Mouse (Mus musculus): ENCODE results near the gene Krtap5-1. TPM values are rescaled to one million over a fixed set of nuclear protein-coding genes. Genes with fewer than 3 reads are reported as not detected.
A peak's percentile ranks its signal among the peaks of the same experiment; 100 is the strongest.
"Not testable (repeated sequence)": the region's sequence is repeated elsewhere in the genome, so short reads cannot be mapped to it uniquely, and the experiment has no call there.

Krtap5-1 gene
- polyA plus RNA-seq (2011; ENCODE audit: insufficient read length, low read depth, missing spikeins): not detected in 2 replicates

DNA sequence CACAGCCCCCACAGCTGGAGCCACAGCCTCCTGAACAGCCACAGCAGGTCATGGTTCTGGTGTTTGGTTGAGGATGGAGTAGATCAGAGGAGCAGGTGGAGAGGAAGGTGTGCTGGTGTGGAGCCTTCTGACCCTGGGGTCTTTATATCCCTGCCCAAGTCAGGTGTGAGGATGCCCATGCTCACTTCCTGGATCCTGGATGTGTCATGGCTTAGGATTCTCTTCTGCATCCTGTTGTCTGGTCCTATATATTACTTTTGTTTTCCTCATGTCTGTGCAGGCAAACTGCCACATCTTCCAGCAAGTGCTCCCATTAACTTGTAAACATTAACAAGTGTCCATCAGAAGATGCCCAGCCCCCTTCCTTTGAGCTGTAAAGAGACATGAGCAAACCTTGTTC lies at the start of gene Krtap5-1:
TSS of gene Krtap5-1 (minus strand) at position 101 of the 400 bp plus-strand sequence.
- not testable (repeated sequence) for H3K4me3 ChIP-seq (ENCODE audit: insufficient read depth, low read length); H3K27ac ChIP-seq (ENCODE audit: insufficient read depth, low read length)

DNA sequence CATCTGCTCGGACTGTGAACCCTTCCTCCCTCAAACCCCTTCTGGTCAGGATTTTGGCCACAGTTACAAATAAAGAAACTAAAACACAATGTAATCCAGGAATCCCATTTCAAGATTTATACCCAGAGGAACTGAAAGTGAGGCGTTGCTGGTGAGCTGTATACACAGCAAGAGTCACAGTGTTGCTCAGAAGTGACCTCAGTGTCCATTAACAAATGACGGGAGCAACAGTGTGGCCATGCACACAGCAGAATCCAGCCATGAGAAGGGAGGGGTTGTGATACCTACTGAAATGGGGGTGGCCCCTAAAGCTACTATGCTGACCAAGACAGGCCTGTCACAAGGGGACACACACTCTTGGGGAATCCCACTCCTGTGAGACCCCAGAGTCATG lies 45.3 kb upstream of the Krtap5-1 start:
- TF ChIP-seq POLR2A (IDR thresholded peaks at IDR 0.05; ENCODE audit: low read depth, low read length) (no peak), CTCF (IDR thresholded peaks at IDR 0.05; ENCODE audit: borderline replicate concordance, insufficient read depth, low read length) (no peak)
- Histone ChIP-seq H3K4me1 (ENCODE audit: control insufficient read depth, insufficient read depth, low read length) (no peaks in the 10 kb centered on the region), H3K27ac (ENCODE audit: insufficient read depth, low read length) (no peak overlapping the region), H3K4me3 (ENCODE audit: insufficient read depth, low read length) (no peak overlapping the region)

More for the DNA sequence above, at the start of gene Krtap5-1:
- not testable (repeated sequence) for H3K4me1 ChIP-seq (ENCODE audit: control insufficient read depth, insufficient read depth, low read length)

DNA sequence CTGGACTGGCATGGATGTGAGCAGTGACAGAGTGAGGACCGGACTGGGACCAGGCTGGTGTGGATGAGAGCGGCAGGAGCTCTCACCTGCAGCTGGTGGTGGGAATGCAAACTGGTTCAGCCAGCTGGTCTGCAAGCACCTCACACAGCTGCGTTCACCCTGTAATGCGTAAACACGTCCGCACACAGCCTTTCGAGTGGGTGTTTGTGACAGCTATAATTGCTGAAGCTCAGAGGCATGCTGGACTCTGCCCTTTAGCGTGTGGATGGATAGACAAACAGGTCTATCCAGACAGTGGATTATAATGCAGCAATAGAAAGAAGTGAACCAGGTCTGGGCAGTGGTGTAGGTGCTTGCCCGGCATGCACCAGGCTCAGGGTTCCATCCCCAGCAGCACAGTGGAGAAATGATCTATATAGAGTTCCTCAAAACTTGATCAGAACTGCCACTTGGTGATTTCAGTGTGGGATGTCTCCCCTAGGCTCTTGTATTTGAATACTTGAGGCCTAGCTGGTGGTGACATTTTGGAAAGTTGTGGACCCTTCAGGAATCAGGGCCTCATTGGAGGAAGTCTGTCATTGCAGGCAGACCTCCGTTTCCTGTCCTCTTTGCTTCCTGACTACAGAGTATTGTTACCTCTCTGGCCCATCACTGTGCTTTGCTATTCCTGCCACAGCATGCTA lies 44.8 kb upstream of the Krtap5-1 start:
- Histone ChIP-seq H3K27ac (ENCODE audit: insufficient read depth, low read length) (no peak overlapping the region), H3K4me3 (ENCODE audit: insufficient read depth, low read length) (no peak overlapping the region), H3K4me1 (ENCODE audit: control insufficient read depth, insufficient read depth, low read length) (no peaks in the 10 kb centered on the region)
- TF ChIP-seq POLR2A (IDR thresholded peaks at IDR 0.05; ENCODE audit: low read depth, low read length) (no peak), CTCF (IDR thresholded peaks at IDR 0.05; ENCODE audit: borderline replicate concordance, insufficient read depth, low read length) (no peak)

DNA sequence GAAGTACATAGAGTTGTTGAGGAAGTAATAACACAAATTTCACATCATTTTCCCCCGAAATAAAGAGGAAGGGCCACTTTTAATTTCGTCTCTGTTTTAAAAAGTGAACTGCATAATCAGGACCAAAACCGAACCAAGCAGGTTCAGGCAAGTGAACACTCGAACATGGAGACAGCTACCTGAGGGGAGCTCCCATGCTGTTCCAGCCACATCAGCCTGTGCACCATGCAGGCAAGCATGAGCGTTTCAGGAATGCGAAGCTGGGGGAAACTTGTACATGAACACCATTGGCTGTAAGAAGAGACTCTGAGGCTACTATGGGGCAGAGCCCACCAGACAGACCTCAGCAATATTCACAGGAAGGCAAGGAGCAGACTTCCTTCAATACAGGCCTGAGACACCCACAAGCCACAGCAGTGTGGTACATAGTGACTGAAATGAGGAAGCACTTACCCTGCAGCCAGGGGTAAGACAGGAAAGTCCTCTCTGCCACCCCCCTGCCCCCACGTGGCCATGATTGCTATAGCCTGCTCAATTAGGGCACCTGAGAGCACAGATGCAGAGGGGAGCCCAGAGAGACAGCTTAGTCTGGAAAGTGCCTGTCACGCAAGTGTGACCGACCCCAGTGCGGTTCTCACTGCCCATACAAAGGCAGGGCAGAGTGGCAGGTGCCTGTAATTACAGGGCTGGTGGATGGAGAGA lies 43.5 kb upstream of the Krtap5-1 start:
- TF ChIP-seq POLR2A (IDR thresholded peaks at IDR 0.05; ENCODE audit: low read depth, low read length) (no peak), CTCF (IDR thresholded peaks at IDR 0.05; ENCODE audit: borderline replicate concordance, insufficient read depth, low read length) (no peak)
- Histone ChIP-seq H3K4me3 (ENCODE audit: insufficient read depth, low read length) (no peak overlapping the region), H3K4me1 (ENCODE audit: control insufficient read depth, insufficient read depth, low read length) (no peaks in the 10 kb centered on the region), H3K27ac (ENCODE audit: insufficient read depth, low read length) (no peak overlapping the region)

DNA sequence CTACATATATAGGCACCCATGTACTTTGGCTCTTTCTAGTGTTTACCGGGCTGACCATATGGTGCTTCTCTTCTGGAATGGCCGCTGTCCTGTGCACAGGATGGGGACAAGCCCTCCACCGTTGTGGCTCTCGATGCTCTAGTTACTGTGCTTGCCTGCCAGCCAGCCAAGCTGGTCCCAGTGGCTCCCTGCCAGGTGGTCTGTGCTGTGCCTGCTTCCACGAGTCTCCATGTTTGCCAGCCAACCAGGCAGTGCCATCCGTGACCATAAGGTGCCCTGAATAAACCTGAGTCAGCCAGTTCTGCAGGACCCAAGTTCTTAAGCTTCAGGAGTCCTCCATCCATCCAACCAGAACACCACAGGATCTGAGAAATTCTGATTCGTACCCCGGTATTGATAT lies 38.2 kb upstream of the Krtap5-1 start:
- no peaks in the 10 kb centered on the region for H3K4me1 ChIP-seq (ENCODE audit: control insufficient read depth, insufficient read depth, low read length)
- no peak overlapping the region for H3K27ac ChIP-seq (ENCODE audit: insufficient read depth, low read length)

DNA sequence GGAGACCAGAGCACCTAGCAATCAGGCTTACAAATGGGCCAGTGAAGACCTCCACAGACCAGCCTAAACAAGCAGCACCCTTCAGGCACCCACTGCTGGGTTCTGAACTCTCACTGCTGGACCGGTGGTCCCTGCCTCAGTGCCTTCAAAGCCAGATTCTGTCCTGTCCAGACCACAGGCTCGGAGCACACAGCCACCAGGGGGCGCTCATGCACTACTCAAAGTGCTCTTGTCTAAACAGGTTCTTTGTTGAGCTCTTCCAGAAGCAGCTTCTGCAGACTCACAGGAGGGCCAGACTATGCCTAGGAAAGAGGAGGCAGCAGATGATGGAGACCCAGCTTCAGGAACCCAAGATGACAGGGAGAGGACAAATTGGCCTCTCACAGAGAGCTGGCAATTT lies 37.3 kb upstream of the Krtap5-1 start:
- no peak overlapping the region for H3K27ac ChIP-seq (ENCODE audit: insufficient read depth, low read length)
- H3K4me3 ChIP-seq (ENCODE audit: insufficient read depth, low read length): no peak overlapping the region
- H3K4me1 ChIP-seq (ENCODE audit: control insufficient read depth, insufficient read depth, low read length): no peaks in the 10 kb centered on the region
- TF ChIP-seq POLR2A (IDR thresholded peaks at IDR 0.05; ENCODE audit: low read depth, low read length) (no peak), CTCF (IDR thresholded peaks at IDR 0.05; ENCODE audit: borderline replicate concordance, insufficient read depth, low read length) (peak; percentile 81)

More for the DNA sequence above, 38.2 kb upstream of the Krtap5-1 start:
- no peak overlapping the region for H3K4me3 ChIP-seq (ENCODE audit: insufficient read depth, low read length)
- no peak for TF ChIP-seq CTCF (IDR thresholded peaks at IDR 0.05; ENCODE audit: borderline replicate concordance, insufficient read depth, low read length)
- no peak for TF ChIP-seq POLR2A (IDR thresholded peaks at IDR 0.05; ENCODE audit: low read depth, low read length)

DNA sequence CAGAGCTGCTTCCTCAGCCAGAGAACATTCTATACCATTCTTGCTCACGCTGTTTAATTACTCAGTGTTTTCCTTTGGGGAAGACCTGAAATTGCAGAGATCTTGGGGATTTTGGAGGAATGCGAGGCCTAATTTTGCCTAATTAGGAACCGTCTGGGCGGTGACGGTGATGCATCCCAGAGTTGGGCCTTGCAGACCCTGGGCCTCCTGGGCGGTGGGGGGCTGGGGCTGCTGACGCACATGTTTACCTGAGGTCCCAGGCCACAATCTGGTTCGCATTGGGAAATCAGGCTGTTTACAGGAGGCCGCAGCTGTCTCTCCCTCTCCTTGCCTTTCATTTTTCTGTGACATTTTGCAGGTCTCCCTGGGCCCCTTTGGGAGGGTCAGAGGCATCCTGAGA lies 35.8 kb upstream of the Krtap5-1 start:
- not testable (repeated sequence) for H3K27ac ChIP-seq (ENCODE audit: insufficient read depth, low read length); H3K4me1 ChIP-seq (ENCODE audit: control insufficient read depth, insufficient read depth, low read length); H3K4me3 ChIP-seq (ENCODE audit: insufficient read depth, low read length)

DNA sequence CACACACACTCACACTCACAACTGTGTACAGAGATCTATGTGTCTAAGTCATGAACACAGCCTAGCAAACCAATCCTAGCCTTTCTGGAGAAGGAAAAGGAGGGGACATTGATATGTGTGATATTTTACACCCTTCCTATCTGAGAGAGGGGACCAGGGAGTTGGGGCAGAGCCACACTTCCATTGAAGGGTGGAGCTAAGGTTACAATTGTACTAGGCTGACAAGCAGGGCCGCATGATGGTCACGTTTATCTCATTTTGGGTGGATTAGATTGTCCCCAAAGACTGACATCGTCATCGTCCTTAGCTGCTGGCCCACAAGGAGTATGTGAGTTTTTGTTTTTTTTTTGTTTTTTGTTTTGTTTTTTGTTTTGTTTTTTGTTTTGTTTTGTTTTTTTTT lies 34.4 kb upstream of the Krtap5-1 start:
- H3K4me1 ChIP-seq (ENCODE audit: control insufficient read depth, insufficient read depth, low read length): no peaks in the 10 kb centered on the region
- no peak overlapping the region for H3K4me3 ChIP-seq (ENCODE audit: insufficient read depth, low read length)
- no peak overlapping the region for H3K27ac ChIP-seq (ENCODE audit: insufficient read depth, low read length)
- TF ChIP-seq POLR2A (IDR thresholded peaks at IDR 0.05; ENCODE audit: low read depth, low read length) (no peak), CTCF (IDR thresholded peaks at IDR 0.05; ENCODE audit: borderline replicate concordance, insufficient read depth, low read length) (no peak)

DNA sequence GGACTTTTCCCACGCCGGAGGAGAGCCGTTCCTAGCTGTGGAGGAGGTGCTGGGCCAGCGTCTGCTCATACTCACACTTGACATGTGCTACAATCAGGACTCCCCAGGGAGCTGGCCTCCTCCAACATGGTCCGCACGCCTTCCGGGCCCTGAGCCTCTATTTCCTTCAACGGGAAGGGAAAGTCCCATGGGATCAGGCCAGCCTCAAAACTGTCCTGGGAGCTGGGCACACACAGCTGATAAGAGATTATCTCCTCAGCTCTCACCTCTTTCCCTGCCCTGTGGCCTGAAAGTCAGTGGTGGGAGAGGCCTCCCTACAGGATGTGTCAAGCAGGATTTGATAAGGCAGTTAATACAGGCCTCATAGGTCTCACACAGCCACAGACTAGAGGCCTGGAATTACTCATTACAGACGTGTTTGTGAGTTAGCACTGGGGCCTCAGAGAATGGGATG lies 33.4 kb upstream of the Krtap5-1 start:
- H3K4me1 ChIP-seq (ENCODE audit: control insufficient read depth, insufficient read depth, low read length): no peaks in the 10 kb centered on the region
- no peak overlapping the region for H3K27ac ChIP-seq (ENCODE audit: insufficient read depth, low read length)
- TF ChIP-seq POLR2A (IDR thresholded peaks at IDR 0.05; ENCODE audit: low read depth, low read length): no peak
- TF ChIP-seq CTCF (IDR thresholded peaks at IDR 0.05; ENCODE audit: borderline replicate concordance, insufficient read depth, low read length): no peak
- H3K4me3 ChIP-seq (ENCODE audit: insufficient read depth, low read length): no peak overlapping the region

DNA sequence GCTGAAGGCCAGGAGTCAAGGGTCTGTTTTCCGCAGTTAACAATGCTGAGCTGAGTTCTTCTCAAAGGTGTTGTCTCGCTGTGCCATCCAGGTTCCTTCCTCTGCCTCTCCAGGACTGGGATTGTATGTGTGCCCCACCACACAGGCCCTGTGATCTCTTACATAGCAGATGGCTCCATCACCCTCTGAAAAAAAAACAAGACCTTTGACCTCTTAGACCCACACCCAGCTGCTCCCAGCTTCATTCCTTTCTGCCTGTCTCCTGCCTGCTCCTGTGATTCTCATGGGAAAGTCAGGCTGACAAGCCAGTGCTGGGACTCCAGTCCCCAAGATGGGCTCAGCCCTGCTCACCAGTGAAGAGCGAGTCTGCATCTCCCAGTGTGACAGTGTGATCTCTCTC lies 31.6 kb upstream of the Krtap5-1 start:
- no peak overlapping the region for H3K4me3 ChIP-seq (ENCODE audit: insufficient read depth, low read length)
- H3K27ac ChIP-seq (ENCODE audit: insufficient read depth, low read length): no peak overlapping the region
- H3K4me1 ChIP-seq (ENCODE audit: control insufficient read depth, insufficient read depth, low read length): no peaks in the 10 kb centered on the region
- no peak for TF ChIP-seq POLR2A (IDR thresholded peaks at IDR 0.05; ENCODE audit: low read depth, low read length)
- no peak for TF ChIP-seq CTCF (IDR thresholded peaks at IDR 0.05; ENCODE audit: borderline replicate concordance, insufficient read depth, low read length)

Data from embryonic fibroblast, embryonic 13.5 days (primary cell).